In the genomic region with DNA sequence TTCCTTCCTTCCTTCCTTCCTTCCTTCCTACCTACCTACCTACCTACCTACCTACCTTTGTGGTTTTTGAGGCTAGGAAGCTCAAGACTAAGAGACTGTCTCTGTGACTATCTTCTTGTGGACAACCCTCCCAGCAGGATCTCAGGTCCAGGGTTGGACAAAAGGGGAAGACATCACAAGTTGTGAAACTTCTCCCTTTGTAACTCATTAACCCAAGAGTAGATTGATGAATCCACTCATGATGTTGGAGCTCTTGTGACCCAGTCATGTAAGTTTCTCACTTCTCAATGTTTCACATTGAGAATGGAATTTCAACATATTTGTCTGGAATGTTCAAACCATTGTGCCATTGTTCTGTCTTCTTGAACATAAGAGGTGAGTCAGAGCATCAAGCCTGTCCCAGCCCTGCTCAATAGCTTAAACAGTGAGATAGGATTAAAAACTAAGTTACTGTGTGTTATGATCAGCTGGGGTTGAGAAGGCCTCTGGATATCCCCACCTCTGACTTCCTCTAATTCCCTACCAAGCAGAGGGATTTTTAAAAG, we compare ENCODE assay signal across 15 mouse cellular contexts.
"Had no signal": no experiment of that assay in that cellular context is flagged by ENCODE, and none has a peak within 500 bp of the region (broad histone marks: within the 10 kb centered on the region; RNA-seq: fewer than 3 reads in every experiment).

No protein-coding gene starts in this region.

- DNase-seq: kidney, adult 2 months; kidney, postnatal 25 days; layer of hippocampus, adult 9-11 months; liver, postnatal 0 days; lung, postnatal 14 days; thymus, adult 18-20 months; thymus, postnatal 36 days had no signal

- H3K9ac ChIP-seq: liver, embryonic 14.5 days; liver, postnatal 0 days; lung, embryonic 15.5 days; midbrain, embryonic 12.5 days; neural tube, embryonic 13.5 days had no signal

- H3K27me3 ChIP-seq: lung, embryonic 15.5 days; midbrain, embryonic 12.5 days; neural tube, embryonic 13.5 days had no signal

- H3K9me3 ChIP-seq: lung, embryonic 15.5 days; midbrain, embryonic 12.5 days; neural tube, embryonic 13.5 days had no signal

- H3K4me2 ChIP-seq: lung, embryonic 15.5 days; midbrain, embryonic 12.5 days; neural tube, embryonic 13.5 days had no signal

- H3K4me1 ChIP-seq: lung, embryonic 15.5 days; neural tube, embryonic 13.5 days had no signal

- H3K27ac ChIP-seq: kidney, postnatal 0 days; layer of hippocampus, adult 2 months; liver, embryonic 14.5 days; lung, embryonic 15.5 days; midbrain, embryonic 12.5 days; neural tube, embryonic 13.5 days had no signal

- ATAC-seq: liver, postnatal 0 days; midbrain, embryonic 16.5 days had no signal

- H3K36me3 ChIP-seq: lung, embryonic 15.5 days; midbrain, embryonic 12.5 days; neural tube, embryonic 13.5 days had no signal

- H3K4me3 ChIP-seq: layer of hippocampus, adult 2 months; lung, embryonic 15.5 days; midbrain, embryonic 12.5 days; myocyte; neural tube, embryonic 13.5 days had no signal
